17 mouse cellular contexts compared by ENCODE assay signal in the genomic region with DNA sequence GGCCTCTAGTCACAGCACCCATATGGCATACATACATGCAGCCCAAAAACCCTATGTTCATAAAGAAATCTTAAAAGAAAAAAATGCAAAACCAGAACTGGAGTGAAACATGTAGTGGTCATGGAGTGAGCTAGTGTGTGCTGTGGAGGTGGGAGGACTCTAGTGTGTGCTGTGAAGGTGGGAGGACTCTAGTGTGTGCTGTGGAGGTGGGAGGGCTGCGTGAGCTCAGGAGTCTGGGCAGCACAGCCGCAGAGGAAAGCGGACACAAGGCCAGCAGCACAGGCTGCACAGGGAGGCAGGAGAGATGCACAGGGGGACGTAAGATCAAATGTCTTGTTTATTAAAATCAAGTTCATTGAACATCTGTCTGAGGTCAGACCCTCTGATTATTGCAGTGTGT.
"Had no signal": no experiment of that assay in that cellular context is flagged by ENCODE, and none has a peak within 500 bp of the region (broad histone marks: within the 10 kb centered on the region; RNA-seq: fewer than 3 reads in every experiment).

No protein-coding gene starts in this region.

- H3K4me2 ChIP-seq: liver, embryonic 12.5 days; lung, embryonic 15.5 days; neural tube, embryonic 12.5 days; stomach, embryonic 15.5 days had no signal

- H3K4me1 ChIP-seq: liver, embryonic 12.5 days; lung, embryonic 15.5 days; midbrain, embryonic 10.5 days; neural tube, embryonic 12.5 days; stomach, embryonic 15.5 days had no signal

- H3K9me3 ChIP-seq: liver, embryonic 12.5 days; lung, embryonic 15.5 days; midbrain, embryonic 10.5 days; neural tube, embryonic 12.5 days; stomach, embryonic 15.5 days had no signal

- H3K4me3 ChIP-seq: liver, embryonic 12.5 days; lung, embryonic 15.5 days; midbrain, embryonic 10.5 days; neural tube, embryonic 12.5 days; stomach, embryonic 15.5 days had no signal

- H3K27ac ChIP-seq: liver, embryonic 12.5 days; liver, embryonic 14.5 days; lung, embryonic 15.5 days; midbrain, embryonic 10.5 days; neural tube, embryonic 12.5 days; stomach, embryonic 15.5 days; stomach, postnatal 0 days had no signal

- DNase-seq: lung, adult 2 months; lung, postnatal 14 days; lung, postnatal 36 days; midbrain, embryonic 14.5 days; right cerebral cortex, postnatal 25 days; thymus, adult 2 months; thymus, postnatal 25 days; thymus, postnatal 4 days had no signal

- ATAC-seq: liver, embryonic 12.5 days; lung, postnatal 0 days; midbrain, embryonic 16.5 days had no signal

- H3K9ac ChIP-seq: liver, embryonic 12.5 days; liver, embryonic 14.5 days; lung, embryonic 15.5 days; neural tube, embryonic 12.5 days; stomach, embryonic 15.5 days had no signal

- H3K27me3 ChIP-seq: liver, embryonic 12.5 days; lung, embryonic 15.5 days; neural tube, embryonic 12.5 days; stomach, embryonic 15.5 days had no signal
